Mouse (Mus musculus) liver, postnatal 0 days (tissue): Measurements from ENCODE around the gene Hykk.
A peak's percentile ranks its signal among the peaks of the same experiment; 100 is the strongest.

Source experiments
- CTCF ChIP-seq: sonication (generic); IDR thresholded peaks from 2 replicates; pipeline ENCODE4 v1.5.1; 2016; ENCODE audit warnings: antibody characterized with exemption, low read depth
- EP300 ChIP-seq: IDR thresholded peaks from 2 replicates; pipeline ENCODE4 v1.6.1; 2016; ENCODE audit warnings: antibody characterized with exemption, low read depth, mild to moderate bottlenecking

- TF ChIP-seq EP300 (peak; percentile 76), CTCF (no peak)
Observed at GRCm38 (mm10) chr9:54918191-54918590, 1.1 kb downstream of the Hykk start.
